Mouse (Mus musculus) neural tube, embryonic 15.5 days (tissue): ENCODE results near the gene Slc26a5. TPM values are rescaled to one million over a fixed set of nuclear protein-coding genes. Genes with fewer than 3 reads are reported as not detected.

Source experiments
- ATAC-seq: fragments of 200-750 bp; cut with Nextera tagmentation; 2 replicates; pipeline ENCODE4 v1.8.0; 2017; ENCODE audit warnings: mild to moderate bottlenecking, moderate TSS enrichment, moderate library complexity; ENCODE audit not compliant: low FRiP score
- H3K27ac ChIP-seq: fragments of 300-500 bp; sonication (generic); replicated peaks from 2 replicates; pipeline ENCODE4 v1.5.1; 2015; ENCODE audit warnings: mild to moderate bottlenecking, inconsistent platforms
- H3K27me3 ChIP-seq: fragments of 300-500 bp; sonication (generic); replicated peaks from 2 replicates; pipeline ENCODE4 v1.6.1; 2015; ENCODE audit warnings: inconsistent platforms
- H3K36me3 ChIP-seq: fragments of 300-500 bp; sonication (generic); 2 replicates; pipeline ENCODE4 v1.6.1; 2015; ENCODE audit warnings: inconsistent platforms
- H3K4me1 ChIP-seq: fragments of 300-500 bp; sonication (generic); 2 replicates; pipeline ENCODE4 v1.6.1; 2015; ENCODE audit warnings: inconsistent platforms
- H3K4me2 ChIP-seq: fragments of 300-500 bp; sonication (generic); 2 replicates; pipeline ENCODE4 v1.6.1; 2015; ENCODE audit warnings: inconsistent platforms, mild to moderate bottlenecking, moderate library complexity
- H3K4me3 ChIP-seq: fragments of 300-500 bp; sonication (generic); replicated peaks from 2 replicates; pipeline ENCODE4 v1.5.1; 2015; ENCODE audit warnings: mild to moderate bottlenecking, inconsistent platforms
- H3K9ac ChIP-seq: fragments of 300-500 bp; sonication (generic); replicated peaks from 2 replicates; pipeline ENCODE4 v1.6.1; 2015; ENCODE audit warnings: mild to moderate bottlenecking, inconsistent platforms
- H3K9me3 ChIP-seq: fragments of 300-500 bp; sonication (generic); replicated peaks from 2 replicates; pipeline ENCODE4 v1.6.1; 2016; ENCODE audit warnings: inconsistent platforms
- whole genome bisulfite sequencing: fragments of 180-500 bp; shearing (Covaris S2); methylation state at CpG from one replicate; pipeline ENCODE4 v1.1.7; 2015; ENCODE audit warnings: mixed read lengths; 5-methylcytosine and 5-hydroxymethylcytosine counted together
- polyA plus RNA-seq: library from polyadenylated mRNA; unstranded; fragments of >200 nt; fragmentation: Nextera tagmentation; extraction: Ambion mirVana; gene quantifications from 2 replicates; pipeline ENCODE4 v1.2.1, GENCODE M21; 2015

Slc26a5 gene
- polyA plus RNA-seq, 1 experiment from 2014 or later, result 0.45 TPM

DNA sequence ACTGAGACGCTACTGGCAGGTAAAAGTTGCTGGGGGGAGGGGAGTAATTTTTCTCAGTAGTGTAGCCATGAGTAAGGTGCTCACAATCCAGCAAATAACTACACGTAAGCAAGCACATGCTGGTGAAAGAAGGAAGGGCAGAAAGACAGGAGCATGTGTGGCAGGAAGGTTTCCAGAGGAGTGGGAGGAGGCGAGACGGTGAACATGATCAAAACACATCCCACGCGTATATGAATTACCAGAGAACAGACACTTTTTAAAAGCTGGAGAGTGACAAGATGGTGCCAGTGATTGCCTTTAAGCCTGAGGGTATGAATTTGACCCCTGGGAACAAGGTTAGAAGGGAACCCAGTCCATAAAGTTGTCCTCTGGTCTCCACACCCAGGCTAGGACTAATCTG is 95.6 kb downstream of the Slc26a5 start:
- ATAC-seq, result no peak
- no peaks in the 10 kb centered on the region for H3K4me1 ChIP-seq
- H3K27me3 ChIP-seq, result no peaks in the 10 kb centered on the region
- no peaks in the 10 kb centered on the region for H3K9me3 ChIP-seq
- no peak overlapping the region for H3K4me2 ChIP-seq
- no peak overlapping the region for H3K4me3 ChIP-seq
- H3K9ac ChIP-seq, result no peak overlapping the region
- no peak overlapping the region for H3K27ac ChIP-seq
- peaks cover 64% of the 10 kb centered on the region for H3K36me3 ChIP-seq
- WGBS, result 97% methylated on average over 6 of the region's 6 CpGs

- no peaks in the 10 kb centered on the region for H3K27me3 ChIP-seq
- no peak overlapping the region for H3K9ac ChIP-seq
- no peaks in the 10 kb centered on the region for H3K9me3 ChIP-seq
- no peak for ATAC-seq
- WGBS, result 93% methylated on average over 4 of the region's 4 CpGs
- H3K27ac ChIP-seq, result no peak overlapping the region
- H3K36me3 ChIP-seq, result peaks cover 64% of the 10 kb centered on the region
- H3K4me1 ChIP-seq, result no peaks in the 10 kb centered on the region
- H3K4me3 ChIP-seq, result no peak overlapping the region
- H3K4me2 ChIP-seq, result no peak overlapping the region
These were observed 96.9 kb downstream of the Slc26a5 start for GRCm38 (mm10) chr5:21768506-21768905.

Other genes with a start within 250 kb of the Slc26a5 start
- 0.08 and 0.13 TPM in 2 replicates for gene Fbxl13, start 220.0 kb downstream of the Slc26a5 start, polyA plus RNA-seq
- gene Armc10, start 219.8 kb downstream of the Slc26a5 start, polyA plus RNA-seq, result 41.3 and 44.2 TPM in 2 replicates
- gene Napepld, start 164.2 kb downstream of the Slc26a5 start, polyA plus RNA-seq, result 2.1 and 3.3 TPM in 2 replicates
- 68.2 and 74.6 TPM in 2 replicates for gene Pmpcb, start 128.5 kb downstream of the Slc26a5 start, polyA plus RNA-seq
- gene Dnajc2, start 80.4 kb downstream of the Slc26a5 start, polyA plus RNA-seq, result 69.9 and 77.8 TPM in 2 replicates
- 186 and 189 TPM in 2 replicates for gene Psmc2, start 80.3 kb downstream of the Slc26a5 start, polyA plus RNA-seq